Mouse (Mus musculus): Measurements from ENCODE around the gene Btf3.

The Btf3 gene

DNA sequence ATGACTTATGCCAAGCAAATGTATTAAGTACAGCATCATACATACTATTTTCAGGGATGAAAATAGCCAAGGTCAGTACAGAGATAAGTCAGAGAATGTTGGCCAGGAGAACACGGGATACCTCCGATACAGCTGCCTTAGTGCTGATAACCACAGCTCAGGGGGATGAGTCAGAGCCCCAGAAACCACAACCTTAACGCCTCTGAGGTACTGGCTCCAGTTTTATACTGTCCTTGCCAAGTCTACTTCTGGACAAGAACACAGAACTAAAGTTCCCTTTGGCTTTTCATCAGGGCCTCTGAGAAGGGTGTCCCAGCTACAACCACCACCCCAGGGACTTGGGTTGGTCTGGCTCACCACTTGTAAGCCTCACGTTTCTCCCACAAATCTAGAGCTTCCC, 41.2 kb downstream of the Btf3 start:
- no peak for DNase-seq (ENCODE audit: low spot score in 2 of 2)

DNA sequence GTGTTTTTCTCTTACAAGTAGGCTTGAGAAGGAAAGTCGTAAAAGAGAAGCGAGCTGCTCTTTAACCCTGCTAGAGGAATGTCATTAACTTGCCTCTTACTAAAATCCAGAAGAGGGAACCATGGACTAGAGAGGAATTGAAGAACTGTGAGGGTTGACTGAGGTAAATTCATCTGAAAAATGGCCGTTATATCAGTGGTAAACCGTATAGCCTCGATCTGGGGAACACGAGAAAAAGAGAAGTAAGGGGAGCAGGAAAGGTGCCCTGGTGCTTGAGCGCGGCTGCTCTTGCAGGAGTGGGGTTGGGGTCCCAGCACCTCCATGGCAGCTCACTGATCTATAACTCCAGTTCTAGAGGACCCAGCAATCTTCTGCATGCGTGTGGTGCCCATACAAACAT, 42.8 kb downstream of the Btf3 start:
- DNase-seq (ENCODE audit: low spot score in 2 of 2) = no peak

GRCm38 (mm10) chr13:98264111-98264510, 52.7 kb downstream of the Btf3 start:
- DNase-seq (ENCODE audit: low spot score in 2 of 2) = no peak

GRCm38 (mm10) chr13:98263458-98263987, 53.3 kb downstream of the Btf3 start:
- no peak for DNase-seq (ENCODE audit: low spot score in 2 of 2)

DNA sequence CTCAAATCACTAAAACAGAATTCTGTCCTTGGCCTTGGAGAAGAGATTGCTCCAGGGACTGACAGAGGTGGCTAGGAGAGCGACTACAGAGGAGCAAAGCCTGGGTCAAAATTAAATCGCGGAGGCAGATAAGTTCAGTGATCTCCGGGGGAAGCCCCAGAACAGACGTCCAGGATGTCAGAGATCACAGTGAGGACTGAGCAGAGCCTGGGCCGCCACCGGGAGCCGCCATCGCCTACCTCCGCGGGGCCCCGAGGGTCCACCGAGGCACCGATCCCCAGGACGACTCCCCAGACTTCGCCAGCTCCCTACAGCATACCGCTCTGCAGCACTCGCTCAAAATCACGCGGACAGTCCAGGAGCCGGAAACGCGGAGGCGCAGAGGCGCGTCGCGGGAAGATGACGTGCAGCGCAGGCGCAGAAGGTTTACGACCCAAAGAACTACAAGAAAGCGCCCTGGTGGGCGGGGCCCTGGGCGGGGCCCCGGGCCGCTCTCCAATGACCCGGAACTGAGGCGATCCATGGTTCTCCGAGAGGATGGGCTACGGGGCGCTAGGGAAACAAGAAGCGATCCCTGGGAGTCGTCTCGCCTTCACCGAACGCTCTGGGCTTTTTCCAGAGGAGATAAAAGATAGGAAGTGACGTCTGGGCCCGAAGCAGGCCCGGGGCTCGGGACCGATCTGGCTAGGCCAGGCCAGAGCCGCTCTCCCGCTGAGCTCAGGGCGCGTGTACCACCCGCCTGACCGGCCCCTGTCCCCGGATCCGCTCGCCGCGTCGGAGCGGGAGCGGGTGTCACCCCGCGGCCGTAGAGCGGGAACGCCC, 54.0 kb downstream of the Btf3 start, which contains the start of the genes Utp15 and Ankra2:
Gene Utp15, minus strand, starts transcription at position 406 of the 822 bp plus-strand sequence.
Gene Ankra2, plus strand, starts transcription at position 439 of the 822 bp plus-strand sequence.
- peak; percentile 98 to 99 for DNase-seq (ENCODE audit: low spot score in 2 of 2)

All from frontal cortex, postnatal 14 days (tissue).